Mouse (Mus musculus): Measurements from ENCODE around the gene Ctsf.

Ctsf gene

GRCm38 (mm10) chr19:4854552-4855469, at the start of gene Ctsf:
Gene Ctsf, plus strand, starts transcription at chr19:4855130.
- CTCF ChIA-PET = interaction anchor here (0.5 to 3.0 kb wide), 8 partner anchors 10 to 202 kb away, joined by 3 to 9 read pairs (median 3); partner anchors contain the start of genes Rin1 (in 1 of the 4) and Zdhhc24 (in 1 of the 4)
- POLR2A ChIA-PET = interaction anchor here (0.5 to 9.8 kb wide), 32 partner anchors 10 to 169 kb away, joined by 3 to 85 read pairs (median 4); partner anchors contain the start of genes Gm21992 (in 3 of the 4), Rbm14 (in 3 of the 4), Ccdc87 (in 2 of the 4) and Ccs (in 2 of the 4)

GRCm38 (mm10) chr19:4810309-4810708, 44.6 kb upstream of the Ctsf start:
- POLR2A ChIA-PET = interaction anchor here (0.6 to 24.6 kb wide), 58 partner anchors 12 to 1033 kb away, joined by 3 to 1124 read pairs (median 4); partner anchors contain the start of genes Rbm4 (in 4 of the 4), Ccdc87 (in 3 of the 4), Ccs (in 3 of the 4) and Bbs1 (in 2 of the 4)
- CTCF ChIA-PET = interaction anchor here in 2 of 4 experiments (0.5 to 1.0 kb wide), 3 partner anchors 37 to 53 kb away, joined by 3 read pairs; no protein-coding TSS in a partner anchor

GRCm38 (mm10) chr19:4810746-4811062, 44.2 kb upstream of the Ctsf start:
- ChIA-PET CTCF (interaction anchor here in 3 of 4 experiments (0.5 to 3.1 kb wide), 7 partner anchors 10 to 67 kb away, joined by 3 to 73 read pairs (median 5); no protein-coding TSS in a partner anchor), POLR2A (interaction anchor here (0.5 to 24.6 kb wide), 80 partner anchors 11 to 680 kb away, joined by 3 to 1124 read pairs (median 8); partner anchors contain the start of genes Rbm4 (in 4 of the 4), Ccdc87 (in 3 of the 4), Ccs (in 3 of the 4) and Actn3 (in 2 of the 4))

- CTCF ChIA-PET = interaction anchor here (0.6 to 3.1 kb wide), 19 partner anchors 10 to 301 kb away, joined by 3 to 73 read pairs (median 8); partner anchors contain the start of genes Bbs1 (in 1 of the 4), Ccdc87 (in 1 of the 4), Ccs (in 1 of the 4) and Pcx (in 1 of the 4)
- POLR2A ChIA-PET = interaction anchor here (0.5 to 24.6 kb wide), 119 partner anchors 9 to 1035 kb away, joined by 3 to 1124 read pairs (median 5); partner anchors contain the start of genes Rbm4 (in 4 of the 4), Bbs1 (in 3 of the 4), Ccdc87 (in 3 of the 4) and Ccs (in 3 of the 4)
Observed at GRCm38 (mm10) chr19:4811063-4811908, 43.6 kb upstream of the Ctsf start, which contains the start of the genes Gm21992 and Rbm14. Gene Gm21992, minus strand, starts transcription at chr19:4811612. Gene Rbm14, minus strand, starts transcription at chr19:4811634.

GRCm38 (mm10) chr19:4811909-4812242, 43.1 kb upstream of the Ctsf start:
- ChIA-PET CTCF (interaction anchor here (0.6 to 3.1 kb wide), 22 partner anchors 11 to 302 kb away, joined by 3 to 73 read pairs (median 5); partner anchors contain the start of genes Bbs1 (in 1 of the 4), Ccdc87 (in 1 of the 4), Ccs (in 1 of the 4) and Pcx (in 1 of the 4)), POLR2A (interaction anchor here (0.5 to 24.6 kb wide), 116 partner anchors 8 to 1034 kb away, joined by 3 to 1124 read pairs (median 5); partner anchors contain the start of genes Rbm4 (in 4 of the 4), Bbs1 (in 3 of the 4), Ccdc87 (in 3 of the 4) and Ccs (in 3 of the 4))

GRCm38 (mm10) chr19:4812334-4812949, 42.5 kb upstream of the Ctsf start:
- ChIA-PET CTCF (interaction anchor here (0.5 to 3.1 kb wide), 72 partner anchors 10 to 676 kb away, joined by 3 to 73 read pairs (median 4); partner anchors contain the start of genes Ccdc87 (in 4 of the 4), Ccs (in 4 of the 4), Bbs1 (in 3 of the 4) and Rbm4b (in 2 of the 4)), POLR2A (interaction anchor here (0.5 to 24.6 kb wide), 128 partner anchors 8 to 1034 kb away, joined by 3 to 1124 read pairs (median 5); partner anchors contain the start of genes Rbm4 (in 4 of the 4), Bbs1 (in 3 of the 4), Ccdc87 (in 3 of the 4) and Ccs (in 3 of the 4))

GRCm38 (mm10) chr19:4813015-4813414, 41.9 kb upstream of the Ctsf start:
- CTCF ChIA-PET = interaction anchor here (0.5 to 3.1 kb wide), 81 partner anchors 9 to 677 kb away, joined by 3 to 73 read pairs (median 4); partner anchors contain the start of genes Ccdc87 (in 4 of the 4), Ccs (in 4 of the 4), Bbs1 (in 3 of the 4) and Rbm4b (in 2 of the 4)
- POLR2A ChIA-PET = interaction anchor here (0.5 to 24.6 kb wide), 79 partner anchors 8 to 612 kb away, joined by 3 to 1124 read pairs (median 7); partner anchors contain the start of genes Rbm4 (in 4 of the 4), Ccdc87 (in 3 of the 4), Ccs (in 3 of the 4) and Ctsf (in 3 of the 4)

- CTCF ChIA-PET = interaction anchor here in 1 of 4 experiments (0.6 to 0.7 kb wide), 2 partner anchors 11 to 65 kb away, joined by 3 to 6 read pairs; no protein-coding TSS in a partner anchor
- POLR2A ChIA-PET = interaction anchor here in 3 of 4 experiments (0.8 to 1.3 kb wide), 3 partner anchors 11 to 666 kb away, joined by 3 read pairs; no protein-coding TSS in a partner anchor
Observed at GRCm38 (mm10) chr19:4817182-4817835, 37.6 kb upstream of the Ctsf start.

- ChIA-PET POLR2A (interaction anchor here in 3 of 4 experiments (0.6 to 4.0 kb wide), 10 partner anchors 8 to 604 kb away, joined by 3 to 32 read pairs (median 3); partner anchors contain the start of genes Gm21992 (in 2 of the 3), Rbm14 (in 2 of the 3), AI837181 (in 1 of the 3) and Drap1 (in 1 of the 3)), CTCF (interaction anchor here in 2 of 4 experiments (0.6 to 1.3 kb wide), 3 partner anchors 27 to 131 kb away, joined by 3 to 5 read pairs (median 4); no protein-coding TSS in a partner anchor)
Observed at GRCm38 (mm10) chr19:4820678-4821303, 34.1 kb upstream of the Ctsf start.

GRCm38 (mm10) chr19:4828444-4829114, 26.4 kb upstream of the Ctsf start:
- ChIA-PET CTCF (interaction anchor here in 3 of 4 experiments (0.6 to 1.7 kb wide), 7 partner anchors 12 to 22 kb away, joined by 3 to 9 read pairs (median 4); partner anchors contain the start of genes Gm21992 (in 1 of the 3) and Rbm14 (in 1 of the 3)), POLR2A (interaction anchor here (0.7 to 3.2 kb wide), 31 partner anchors 8 to 103 kb away, joined by 3 to 36 read pairs (median 4); partner anchors contain the start of genes Ccdc87 (in 3 of the 4), Ccs (in 3 of the 4), Gm21992 (in 3 of the 4) and Rbm14 (in 3 of the 4))

- CTCF ChIA-PET = interaction anchor here in 3 of 4 experiments (0.9 to 1.7 kb wide), 6 partner anchors 16 to 21 kb away, joined by 3 to 9 read pairs (median 4); partner anchors contain the start of genes Gm21992 (in 1 of the 3) and Rbm14 (in 1 of the 3)
- POLR2A ChIA-PET = interaction anchor here in 3 of 4 experiments (0.7 to 3.2 kb wide), 30 partner anchors 9 to 102 kb away, joined by 3 to 36 read pairs (median 4); partner anchors contain the start of genes Ccdc87 (in 3 of the 3), Ccs (in 3 of the 3), Gm21992 (in 3 of the 3) and Rbm14 (in 3 of the 3)
Observed at GRCm38 (mm10) chr19:4829156-4829555, 25.8 kb upstream of the Ctsf start.

GRCm38 (mm10) chr19:4833977-4834376, 21.0 kb upstream of the Ctsf start:
- ChIA-PET POLR2A (interaction anchor here in 3 of 4 experiments (0.6 to 2.1 kb wide), 10 partner anchors 11 to 76 kb away, joined by 3 to 14 read pairs (median 3); partner anchors contain the start of genes Gm21992 (in 1 of the 3) and Rbm14 (in 1 of the 3)), CTCF (interaction anchor here in 1 of 4 experiments (1.7 kb wide), 1 partner anchor 21 kb away, joined by 4 read pairs; no protein-coding TSS in a partner anchor)

- CTCF ChIA-PET = interaction anchor here in 2 of 4 experiments (0.8 to 1.4 kb wide), 2 partner anchors 23 kb away, joined by 3 to 4 read pairs; no protein-coding TSS in a partner anchor
- POLR2A ChIA-PET = interaction anchor here in 3 of 4 experiments (0.7 to 3.5 kb wide), 20 partner anchors 9 to 126 kb away, joined by 3 to 27 read pairs (median 4); partner anchors contain the start of genes Gm21992 (in 3 of the 3), Rbm14 (in 3 of the 3), Rbm4b (in 2 of the 3) and Ctsf (in 1 of the 3)
Observed at GRCm38 (mm10) chr19:4836096-4836495, 18.8 kb upstream of the Ctsf start.

- CTCF ChIA-PET = no interaction called here
Observed at GRCm38 (mm10) chr19:4837049-4837448, 17.9 kb upstream of the Ctsf start.

More at GRCm38 (mm10) chr19:4837049-4837448, 17.9 kb upstream of the Ctsf start:
- POLR2A ChIA-PET = interaction anchor here in 2 of 4 experiments (0.6 to 3.5 kb wide), 8 partner anchors 10 to 130 kb away, joined by 3 to 27 read pairs (median 5); partner anchors contain the start of genes Gm21992 (in 1 of the 2), Rbm14 (in 1 of the 2) and Rbm4b (in 1 of the 2)
